Mouse (Mus musculus): ENCODE data around the gene Trappc3. TPM values are rescaled to one million over a fixed set of nuclear protein-coding genes. Genes with fewer than 3 reads are reported as not detected.
A peak's percentile ranks its signal among the peaks of the same experiment; 100 is the strongest.

Gene Trappc3
- polyA plus RNA-seq, 1 experiment from 2014 or later, result 175 TPM

GRCm38 (mm10) chr4:126253637-126254272, 8.4 kb upstream of the Trappc3 start:
- peak overlapping the region; percentile 97 for H3K4me2 ChIP-seq (replicated peaks)
- WGBS, result 61% methylated on average over 14 of the region's 14 CpGs
- peak overlapping the region; percentile 94; the same call in 1 of the 2 replicates for H3K27ac ChIP-seq (replicated peaks)
- peak overlapping the region; percentile 99 for H3K9ac ChIP-seq (replicated peaks)
- H3K9me3 ChIP-seq, result no peaks in the 10 kb centered on the region
- H3K36me3 ChIP-seq, result no peaks in the 10 kb centered on the region
- peaks cover 70% of the 10 kb centered on the region for H3K4me1 ChIP-seq
- H3K4me3 ChIP-seq, result peak overlapping the region; percentile 99
- no peaks in the 10 kb centered on the region for H3K27me3 ChIP-seq
- ATAC-seq (replicated peaks), result no peak

DNA sequence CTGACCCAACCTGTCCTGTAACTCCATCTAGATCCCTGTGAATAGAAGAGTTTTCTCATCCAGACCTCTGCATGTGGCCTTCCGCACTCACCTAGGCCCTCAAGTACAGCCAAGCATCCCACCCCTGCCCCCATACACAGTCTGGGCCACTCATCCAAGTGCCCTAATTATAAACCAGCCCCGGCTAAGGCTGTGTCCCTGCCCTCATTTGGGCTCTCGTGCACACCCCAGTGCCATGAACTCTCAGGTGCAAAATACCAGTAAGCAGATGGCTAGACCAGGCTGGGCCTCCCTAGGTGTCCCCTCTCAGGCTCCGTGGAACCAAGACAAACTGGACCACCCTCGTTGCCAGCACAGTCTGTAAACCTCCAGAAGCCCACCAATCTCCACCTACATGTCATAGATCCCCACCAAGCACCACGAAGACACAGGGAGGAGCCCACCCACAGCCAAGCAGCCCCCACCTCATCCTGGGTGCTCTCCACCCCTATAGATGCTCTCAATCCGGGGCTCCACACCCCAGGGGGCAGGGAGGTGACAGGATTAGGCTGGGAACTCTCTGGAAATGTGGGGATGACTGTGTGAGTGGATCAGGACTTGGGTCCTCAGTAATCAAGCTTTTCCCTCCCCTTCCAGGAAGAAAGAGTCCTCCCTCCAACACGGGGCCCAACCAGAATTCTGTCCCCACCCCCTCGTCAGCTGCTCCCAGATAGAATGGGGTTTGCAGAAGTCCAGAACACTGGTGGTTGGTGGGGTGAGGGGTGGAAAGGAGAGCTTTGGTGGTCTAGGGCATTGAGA, 7.6 kb upstream of the Trappc3 start:
- no peaks in the 10 kb centered on the region for H3K36me3 ChIP-seq
- H3K4me3 ChIP-seq, result peak overlapping the region; percentile 99
- peak overlapping the region; percentile 94 for H3K27ac ChIP-seq (replicated peaks)
- no peaks in the 10 kb centered on the region for H3K27me3 ChIP-seq
- H3K4me2 ChIP-seq (replicated peaks), result peak overlapping the region; percentile 97
- peak; percentile 32 for ATAC-seq (replicated peaks)
- H3K4me1 ChIP-seq, result peaks cover 66% of the 10 kb centered on the region
- peak overlapping the region; percentile 99 for H3K9ac ChIP-seq (replicated peaks)
- no peaks in the 10 kb centered on the region for H3K9me3 ChIP-seq
- WGBS, result 14% methylated on average over 9 of the region's 9 CpGs

GRCm38 (mm10) chr4:126255113-126256001, 6.8 kb upstream of the Trappc3 start:
- H3K9ac ChIP-seq (replicated peaks), result peak overlapping the region; percentile 99
- peak; percentile 38 for ATAC-seq (replicated peaks)
- H3K27ac ChIP-seq (replicated peaks), result peak overlapping the region; percentile 94
- no peaks in the 10 kb centered on the region for H3K9me3 ChIP-seq
- peaks cover 68% of the 10 kb centered on the region for H3K4me1 ChIP-seq
- no peaks in the 10 kb centered on the region for H3K27me3 ChIP-seq
- no peaks in the 10 kb centered on the region for H3K36me3 ChIP-seq
- peak overlapping the region; percentile 99 for H3K4me3 ChIP-seq
- under 1% methylated on average over 50 of the region's 50 CpGs for WGBS
- H3K4me2 ChIP-seq (replicated peaks), result peak overlapping the region; percentile 97

- Histone ChIP-seq H3K36me3 (no peaks in the 10 kb centered on the region), H3K9ac (replicated peaks) (peak within 1 kb of the TSS; percentile 99), H3K4me1 (peaks cover 59% of the 10 kb centered on the region), H3K27ac (replicated peaks) (peak within 1 kb of the TSS; percentile 94), H3K4me2 (replicated peaks) (peak within 1 kb of the TSS; percentile 97), H3K27me3 (no peaks in the 10 kb centered on the region), H3K4me3 (peak within 1 kb of the TSS; percentile 99), H3K9me3 (no peaks in the 10 kb centered on the region)
- peak; percentile 84 for ATAC-seq (replicated peaks)
- under 1% methylated on average over 58 of the region's 59 CpGs for WGBS
Observed at GRCm38 (mm10) chr4:126256131-126256791, 5.9 kb upstream of the Trappc3 start, which contains the start of gene Map7d1. Gene Map7d1 (minus strand): TSS chr4:126256343.

GRCm38 (mm10) chr4:126256967-126257881, 4.9 kb upstream of the Trappc3 start:
- H3K9ac ChIP-seq (replicated peaks), result peak overlapping the region; percentile 99
- no peaks in the 10 kb centered on the region for H3K36me3 ChIP-seq
- 5% methylated on average over 26 of the region's 26 CpGs for WGBS
- H3K4me3 ChIP-seq, result peak overlapping the region; percentile 99
- H3K27me3 ChIP-seq, result no peaks in the 10 kb centered on the region
- ATAC-seq (replicated peaks), result no peak
- H3K4me1 ChIP-seq, result peaks cover 51% of the 10 kb centered on the region
- peak overlapping the region; percentile 97 for H3K4me2 ChIP-seq (replicated peaks)
- peak overlapping the region; percentile 94 for H3K27ac ChIP-seq (replicated peaks)
- H3K9me3 ChIP-seq, result no peaks in the 10 kb centered on the region

DNA sequence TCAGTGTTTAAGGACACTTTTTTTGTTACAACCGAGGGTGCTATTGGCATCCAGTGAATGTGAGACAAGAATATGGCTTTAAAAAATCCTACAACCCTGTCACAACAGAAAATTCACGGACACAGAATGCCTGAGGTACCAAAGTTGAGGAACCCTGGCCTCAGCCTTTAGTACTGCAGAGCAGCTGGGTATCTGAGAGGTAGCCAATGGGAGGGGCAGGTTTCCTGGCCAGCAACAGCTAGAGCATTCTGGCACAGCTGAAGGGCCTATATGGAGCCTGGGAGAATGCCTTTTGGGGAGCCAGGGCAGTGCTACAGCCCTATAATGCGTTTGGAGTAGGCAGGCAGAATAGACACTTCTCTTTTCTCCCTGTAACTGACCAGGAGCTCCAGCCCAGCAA, 3.1 kb upstream of the Trappc3 start:
- H3K36me3 ChIP-seq, result no peaks in the 10 kb centered on the region
- H3K4me1 ChIP-seq, result peaks cover 42% of the 10 kb centered on the region
- no peak overlapping the region for H3K9ac ChIP-seq (replicated peaks)
- WGBS, result 17% methylated on average over 3 of the region's 3 CpGs
- H3K27me3 ChIP-seq, result no peaks in the 10 kb centered on the region
- ATAC-seq (replicated peaks), result no peak
- H3K4me3 ChIP-seq, result no peak overlapping the region
- H3K9me3 ChIP-seq, result no peaks in the 10 kb centered on the region
- H3K27ac ChIP-seq (replicated peaks), result no peak overlapping the region; the same call in 1 of the 2 replicates
- no peak overlapping the region for H3K4me2 ChIP-seq (replicated peaks)

DNA sequence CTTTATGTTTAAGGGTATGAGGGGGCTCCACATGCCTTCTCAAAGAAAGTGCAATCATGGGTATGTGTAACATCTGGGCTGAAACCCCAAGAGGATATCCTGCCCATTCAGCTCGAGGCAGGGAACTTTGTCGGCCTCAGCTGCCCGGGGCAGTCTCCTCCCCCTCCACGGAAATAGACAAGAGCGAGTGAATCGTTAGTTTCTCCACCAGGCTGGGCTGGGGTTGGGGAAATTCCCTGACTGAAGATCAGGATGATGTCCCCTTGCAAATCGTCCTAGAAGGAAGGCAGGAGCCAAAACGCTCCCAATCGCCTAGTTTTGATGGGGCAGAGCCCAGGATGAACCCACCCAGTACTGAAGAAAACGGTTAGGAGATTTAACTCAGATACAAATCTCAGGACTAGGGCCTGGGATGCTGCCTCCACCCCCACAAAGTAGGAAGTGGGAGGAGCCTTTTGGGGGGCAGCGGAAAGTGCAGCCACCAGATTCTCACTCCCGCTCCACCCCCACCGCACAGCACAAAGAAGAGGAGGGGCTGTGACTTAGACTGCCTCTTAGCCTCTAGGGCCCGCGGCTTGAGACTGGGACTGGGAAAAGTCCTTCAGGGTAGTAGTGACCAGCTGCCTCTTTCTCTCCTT, 2.5 kb upstream of the Trappc3 start:
- H3K36me3 ChIP-seq, result no peaks in the 10 kb centered on the region
- 3% methylated on average over 15 of the region's 15 CpGs for WGBS
- H3K27ac ChIP-seq (replicated peaks), result peak overlapping the region; percentile 24; the same call in 1 of the 2 replicates
- no peaks in the 10 kb centered on the region for H3K27me3 ChIP-seq
- no peak overlapping the region for H3K4me3 ChIP-seq
- H3K9ac ChIP-seq (replicated peaks), result no peak overlapping the region
- ATAC-seq (replicated peaks), result no peak
- H3K9me3 ChIP-seq, result no peaks in the 10 kb centered on the region
- peaks cover 36% of the 10 kb centered on the region for H3K4me1 ChIP-seq
- peak overlapping the region; percentile 1; the same call in 1 of the 2 replicates for H3K4me2 ChIP-seq (replicated peaks)

DNA sequence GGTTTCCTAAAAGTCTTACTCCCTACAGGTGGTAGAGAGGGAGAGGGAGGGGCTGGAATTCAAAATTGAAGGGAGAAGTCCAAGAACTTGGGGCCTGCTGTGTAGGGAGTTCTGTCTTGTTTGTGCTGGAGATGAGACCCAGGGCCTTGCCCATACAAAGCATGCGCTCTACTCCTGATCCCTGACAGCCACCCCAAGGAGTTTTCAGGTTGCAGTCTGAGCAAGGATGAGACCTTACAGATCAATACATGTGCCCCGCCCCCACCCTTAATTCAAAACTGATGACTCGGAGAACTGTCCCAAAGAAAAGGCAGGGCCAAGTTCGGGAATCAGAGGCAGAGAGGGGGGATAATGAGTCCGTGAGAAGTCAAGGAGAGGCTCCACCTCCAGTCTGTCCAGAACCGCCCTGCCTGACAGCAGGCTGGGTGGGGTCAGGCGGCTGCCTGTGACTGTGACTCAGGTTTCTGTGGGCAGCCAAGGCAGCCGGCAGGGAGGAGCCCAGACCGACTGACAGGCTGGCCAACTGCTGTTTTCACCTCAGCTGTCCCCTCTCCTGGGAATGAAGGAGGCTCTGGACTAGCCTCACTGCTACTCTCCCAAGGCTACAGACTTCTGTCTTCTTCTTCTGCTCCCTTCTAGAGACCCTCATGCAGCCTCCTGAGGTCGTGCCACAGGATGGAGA, 1.5 kb upstream of the Trappc3 start:
- Histone ChIP-seq H3K36me3 (no peaks in the 10 kb centered on the region; the same call in 1 of the 2 replicates), H3K9me3 (no peaks in the 10 kb centered on the region), H3K27ac (replicated peaks) (no peak overlapping the region; the same call in 1 of the 2 replicates), H3K4me1 (peaks cover 36% of the 10 kb centered on the region), H3K4me3 (no peak overlapping the region), H3K27me3 (no peaks in the 10 kb centered on the region), H3K9ac (replicated peaks) (no peak overlapping the region), H3K4me2 (replicated peaks) (no peak overlapping the region)
- no peak for ATAC-seq (replicated peaks)
- WGBS, result 13% methylated on average over 10 of the region's 10 CpGs

DNA sequence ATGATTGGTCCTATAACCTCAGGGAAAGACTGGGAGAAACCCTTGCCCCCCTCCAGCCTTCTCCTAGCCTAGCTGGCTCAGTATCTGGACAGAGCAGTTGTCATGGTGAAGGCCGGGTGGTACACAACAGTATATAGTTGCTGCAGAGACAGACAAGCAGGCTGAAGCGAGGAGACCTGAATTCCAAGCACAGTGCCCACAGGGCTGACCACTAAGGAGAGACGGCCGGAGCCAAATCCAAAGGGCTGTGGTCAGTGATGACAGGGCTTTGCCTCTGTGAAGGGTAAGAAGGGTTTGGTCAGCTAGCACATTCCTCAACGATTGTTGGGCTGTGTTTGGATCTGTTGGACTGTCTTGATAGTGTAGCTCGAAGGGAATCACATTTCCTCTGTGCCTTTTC, 859 bp upstream of the Trappc3 start:
- no peak for ATAC-seq (replicated peaks)
- Histone ChIP-seq H3K27me3 (no peaks in the 10 kb centered on the region), H3K4me3 (no peak overlapping the region), H3K4me2 (replicated peaks) (no peak overlapping the region), H3K27ac (replicated peaks) (no peak overlapping the region), H3K4me1 (peaks cover 36% of the 10 kb centered on the region), H3K9me3 (no peaks in the 10 kb centered on the region), H3K36me3 (no peaks in the 10 kb centered on the region; the same call in 1 of the 2 replicates), H3K9ac (replicated peaks) (no peak overlapping the region)
- WGBS, result 77% methylated on average over 6 of the region's 6 CpGs

DNA sequence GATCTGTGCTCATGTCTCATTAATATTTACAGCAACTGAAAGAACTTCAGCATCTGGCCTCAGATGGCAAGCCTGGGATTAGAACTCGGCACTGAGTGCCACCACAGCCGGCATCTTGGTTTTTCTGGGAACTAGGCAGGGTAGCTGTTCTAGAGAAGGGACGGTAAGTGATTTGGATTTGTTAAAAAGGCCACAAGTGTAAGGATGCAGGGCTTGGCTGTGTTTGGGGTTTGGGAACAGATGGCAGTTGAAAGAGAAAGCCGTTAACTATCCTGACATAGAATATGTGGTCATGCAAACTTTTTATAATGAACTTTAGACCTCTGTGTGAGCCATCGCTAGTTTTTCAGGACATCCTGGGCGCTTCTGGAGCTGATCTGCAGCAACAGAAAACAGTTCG, 450 bp upstream of the Trappc3 start:
- H3K4me1 ChIP-seq, result peaks cover 40% of the 10 kb centered on the region
- no peaks in the 10 kb centered on the region for H3K27me3 ChIP-seq
- H3K9me3 ChIP-seq, result no peaks in the 10 kb centered on the region
- ATAC-seq (replicated peaks), result 0 out of 2 replicates have a peak, but pooled peaks have one; percentile 0
- no peak overlapping the region for H3K4me2 ChIP-seq (replicated peaks)
- no peak overlapping the region for H3K27ac ChIP-seq (replicated peaks)
- WGBS, result 43% methylated on average over 7 of the region's 7 CpGs
- H3K9ac ChIP-seq (replicated peaks), result no peak overlapping the region
- peak overlapping the region; percentile 71; the same call in 1 of the 2 replicates for H3K4me3 ChIP-seq
- no peaks in the 10 kb centered on the region; the same call in 1 of the 2 replicates for H3K36me3 ChIP-seq

Measured in forebrain, embryonic 15.5 days (tissue).